Mouse (Mus musculus) right cerebral cortex, postnatal 14 days (tissue): ENCODE measurements around the gene Tnk2.

Source experiments
- DNase-seq: peaks from one replicate; pipeline ENCODE4 v3.0.0; 2022

The Tnk2 gene

DNA sequence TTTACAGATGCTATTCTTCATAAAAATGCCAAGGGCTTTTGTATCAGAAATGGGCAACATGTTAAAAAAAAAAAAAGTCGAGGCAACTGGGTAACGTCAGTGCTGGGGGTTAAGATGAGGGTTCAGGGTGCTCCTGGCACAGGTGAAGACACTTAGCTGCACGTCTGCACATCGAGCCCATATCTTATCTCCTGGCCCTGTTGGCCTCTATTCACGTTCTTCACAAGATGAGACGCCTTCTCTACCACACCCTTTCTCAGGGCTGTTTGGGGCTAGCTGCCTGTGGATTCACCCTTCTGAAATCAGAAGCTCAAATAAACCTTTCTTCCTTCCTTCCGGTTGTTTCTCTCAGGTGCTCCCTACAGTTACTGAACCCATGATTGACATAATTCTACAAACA, 79.5 kb downstream of the Tnk2 start:
- DNase-seq = no peak

DNA sequence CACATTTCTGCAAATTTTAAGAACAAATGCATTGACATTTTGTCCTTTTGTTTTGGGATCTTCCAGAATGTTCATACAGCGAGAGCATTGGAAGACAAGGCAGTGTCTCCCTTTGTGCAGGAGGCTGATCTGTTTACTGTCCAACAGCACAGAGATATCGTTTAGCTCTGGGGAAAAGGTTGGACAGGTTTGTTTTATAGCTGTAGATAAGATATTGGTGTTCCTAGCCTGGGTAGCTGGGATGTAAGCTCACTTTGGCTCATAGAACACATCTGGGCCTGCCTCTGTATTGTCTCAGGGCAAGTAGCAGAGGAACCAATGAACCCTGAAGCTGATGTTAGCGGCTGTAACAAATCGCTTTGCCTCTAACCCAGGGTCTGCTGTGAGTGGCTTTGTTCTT, 80.1 kb downstream of the Tnk2 start:
- DNase-seq = no peak

DNA sequence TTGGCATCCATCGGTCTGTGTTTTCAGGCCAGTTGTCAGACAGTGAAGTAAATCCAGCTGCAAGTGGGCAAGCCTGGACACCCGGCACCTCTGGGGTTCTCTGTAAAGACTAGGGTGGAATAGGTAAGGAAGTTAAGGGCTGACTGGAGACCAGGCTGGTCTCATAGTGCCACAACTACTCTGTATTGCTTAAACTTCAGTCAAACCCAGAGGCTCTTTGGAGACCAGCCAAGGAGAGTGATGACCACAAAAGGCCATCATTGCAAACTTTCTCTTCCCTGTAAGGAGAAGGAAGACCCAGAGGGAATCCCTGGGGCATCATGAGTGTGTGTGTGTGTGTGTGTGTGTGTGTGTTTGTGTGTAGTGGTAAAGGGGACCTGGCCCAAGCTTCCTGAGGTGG, 80.6 kb downstream of the Tnk2 start:
- no peak for DNase-seq

DNA sequence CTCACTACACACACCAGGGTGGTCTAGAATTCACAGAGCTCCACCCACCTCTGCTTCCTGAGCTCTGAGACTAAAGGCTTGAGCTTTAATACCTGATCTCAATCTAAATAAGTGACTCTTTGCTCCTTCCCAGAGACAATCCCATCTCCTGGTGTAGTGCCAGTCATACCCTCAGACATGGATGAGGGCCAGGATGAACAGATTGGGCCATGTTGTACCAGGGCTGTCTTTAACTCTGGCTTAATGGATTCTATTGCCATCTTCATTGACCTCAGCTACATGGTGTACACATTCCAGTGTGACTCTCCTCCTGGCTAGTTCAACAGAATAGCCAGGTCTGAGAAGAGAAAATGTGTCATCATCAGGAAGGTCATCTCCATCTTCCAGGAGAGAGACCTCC, 82.8 kb downstream of the Tnk2 start:
- no peak for DNase-seq

DNA sequence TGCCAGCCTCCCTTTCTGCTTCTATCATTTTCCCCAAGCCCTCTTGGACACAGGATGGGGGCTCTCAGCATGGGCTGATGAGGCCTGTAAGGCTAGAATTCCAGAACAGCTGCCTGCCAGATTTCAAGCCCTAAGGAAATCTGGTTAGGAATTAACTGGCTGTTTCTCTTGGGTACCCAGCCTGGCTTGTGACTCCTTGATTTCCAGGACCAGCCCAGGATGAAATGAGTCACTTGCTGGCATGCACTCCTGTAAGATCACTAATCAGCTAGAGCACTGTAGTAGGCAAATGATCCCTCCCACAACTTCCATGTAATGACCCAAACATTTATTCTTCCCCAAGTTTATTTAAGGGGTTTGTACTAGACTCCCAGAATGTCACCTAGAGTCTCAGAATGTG, 84.6 kb downstream of the Tnk2 start:
- no peak for DNase-seq

DNA sequence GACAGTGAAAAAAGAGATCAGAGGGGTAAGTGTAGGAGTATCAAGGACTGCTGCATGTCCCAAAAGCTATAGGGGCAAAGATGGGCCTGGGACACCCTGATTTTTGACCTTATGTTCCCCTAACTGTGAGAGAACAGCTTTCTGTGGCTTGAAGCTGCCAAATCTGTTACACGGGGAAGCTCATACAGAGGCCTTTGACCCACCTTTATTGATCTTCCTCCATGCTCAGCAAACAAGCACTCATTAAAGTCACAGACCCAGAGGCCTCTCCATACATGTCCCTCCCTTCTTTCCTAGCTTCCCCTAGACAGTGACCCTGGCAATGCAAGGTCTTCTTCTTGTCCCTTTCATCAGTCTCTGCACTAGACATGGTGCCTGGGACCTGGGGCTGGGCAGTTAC, 85.1 kb downstream of the Tnk2 start:
- DNase-seq = no peak
